Mouse (Mus musculus): Measurements from ENCODE around the gene Dst. TPM values are rescaled to one million over a fixed set of nuclear protein-coding genes. Genes with fewer than 3 reads are reported as not detected.

The Dst gene
- total and polyA plus RNA-seq, 3 experiments = 0.83 to 1.1 TPM; not detected in 1

DNA sequence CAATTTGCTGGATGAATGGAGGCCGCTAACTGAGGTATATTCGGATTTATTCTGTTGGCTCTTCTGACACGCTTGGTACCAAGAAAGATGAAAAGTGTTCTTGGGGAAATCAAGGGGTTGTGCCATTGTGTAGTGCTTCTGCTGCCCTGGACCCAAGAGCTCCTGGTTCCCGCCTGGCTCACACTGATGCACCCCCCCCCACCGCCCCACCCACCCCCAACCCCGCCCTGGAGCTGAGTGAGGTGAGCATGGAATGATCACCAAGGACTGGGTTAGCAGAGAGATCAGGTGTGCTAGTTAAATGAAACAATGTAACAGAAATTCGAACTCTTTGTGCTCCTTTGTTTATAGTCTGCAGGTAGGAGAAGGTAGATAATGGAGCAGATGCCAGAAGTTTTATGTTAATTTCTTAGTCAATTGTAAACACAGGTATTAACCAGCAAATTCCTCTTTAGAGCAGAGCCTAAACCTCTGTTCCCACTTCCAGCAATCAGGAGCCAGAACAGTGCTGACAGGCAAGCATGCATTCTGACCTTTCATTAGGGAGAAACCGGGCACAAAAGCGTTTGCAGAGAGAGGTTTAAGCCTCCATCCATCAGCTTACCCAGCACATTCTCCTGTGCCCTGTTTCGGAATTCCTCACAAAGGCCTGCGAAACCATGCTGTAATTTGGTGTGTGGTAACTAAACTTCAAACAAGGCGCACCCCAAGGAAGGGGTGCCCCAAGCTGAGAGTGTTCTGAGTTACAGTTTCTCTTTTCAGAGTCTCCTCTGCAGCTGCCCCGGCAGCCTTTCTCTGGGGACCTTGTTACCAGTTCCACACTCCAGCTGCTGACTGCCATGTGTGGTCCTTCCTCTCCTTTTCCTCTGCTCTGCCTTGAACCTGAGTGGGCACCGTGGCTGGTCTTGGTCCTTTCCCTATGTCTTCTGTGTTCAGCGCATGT lies 166.5 kb downstream of the Dst start:
- H3K9me3 ChIP-seq (replicated peaks) = no peaks in the 10 kb centered on the region
- no peaks in the 10 kb centered on the region; the same call in 1 of the 2 replicates for H3K27me3 ChIP-seq (ENCODE audit: insufficient read depth, low read length)
- DNase-seq (ENCODE audit: low spot score) = no peak
- no peak for TF ChIP-seq GATA1 (IDR thresholded peaks at IDR 0.05; ENCODE audit: borderline replicate concordance, low read length)
- TF ChIP-seq TAL1 (conservative IDR thresholded peaks at IDR 0.05; ENCODE audit: low read depth, low read length) = no peak
- TF ChIP-seq POLR2AphosphoS5 (IDR thresholded peaks at IDR 0.05; ENCODE audit: insufficient replicate concordance, low read depth, low read length) = no peak
- no peak overlapping the region for H3K4me3 ChIP-seq (ENCODE audit: low read depth, low read length)
- H3K4me1 ChIP-seq (ENCODE audit: insufficient read depth, low read depth, low read length) = no peaks in the 10 kb centered on the region
- no peak for ATAC-seq (ENCODE audit: extremely low read depth, insufficient number of reproducible peaks, low FRiP score, poor library complexity, severe bottlenecking)
- no peaks in the 10 kb centered on the region for H3K36me3 ChIP-seq (replicated peaks)

DNA sequence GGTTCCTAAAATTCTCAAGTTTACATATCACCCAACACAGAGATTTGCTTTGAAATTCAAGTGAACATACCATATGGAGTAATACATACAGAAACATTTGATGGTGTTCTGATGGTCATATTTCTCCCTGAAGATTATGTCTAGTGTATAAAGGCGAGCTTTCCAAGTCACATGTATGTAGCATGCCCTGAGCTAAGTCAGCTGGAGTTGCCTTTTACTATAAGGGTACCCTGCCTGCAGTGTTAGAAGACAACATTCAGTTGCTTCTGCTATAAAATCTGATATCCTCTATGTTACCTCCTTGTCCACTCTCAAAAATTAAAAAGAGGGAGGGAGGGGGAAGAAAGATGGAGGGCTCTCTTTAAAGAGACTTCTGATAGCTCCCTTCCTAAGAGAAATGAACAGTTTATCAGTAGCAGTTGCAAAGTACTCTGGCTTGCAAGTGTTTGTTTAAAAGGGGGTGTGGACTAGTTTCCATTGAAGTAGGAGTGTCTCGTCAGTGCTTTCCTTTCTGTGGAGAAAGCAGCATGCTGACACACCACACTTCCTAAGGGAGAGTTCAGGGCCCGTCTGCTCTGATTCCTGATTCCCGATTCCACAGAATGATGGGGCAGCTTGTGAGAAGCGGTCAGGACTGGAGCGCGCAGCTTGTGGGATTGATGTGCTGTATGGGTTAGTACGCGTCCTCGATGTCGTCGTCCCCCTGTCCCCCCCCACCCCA lies 168.8 kb downstream of the Dst start:
- Histone ChIP-seq H3K9me3 (replicated peaks) (no peaks in the 10 kb centered on the region), H3K4me3 (ENCODE audit: low read depth, low read length) (no peak overlapping the region), H3K4me1 (ENCODE audit: insufficient read depth, low read depth, low read length) (no peaks in the 10 kb centered on the region), H3K27me3 (ENCODE audit: insufficient read depth, low read length) (no peaks in the 10 kb centered on the region; the same call in 1 of the 2 replicates), H3K36me3 (replicated peaks) (no peaks in the 10 kb centered on the region)
- DNase-seq (ENCODE audit: low spot score) (no peak), ATAC-seq (ENCODE audit: extremely low read depth, insufficient number of reproducible peaks, low FRiP score, poor library complexity, severe bottlenecking) (no peak)
- TF ChIP-seq GATA1 (IDR thresholded peaks at IDR 0.05; ENCODE audit: borderline replicate concordance, low read length) (no peak), CTCF (IDR thresholded peaks at IDR 0.05; ENCODE audit: low read depth, low read length) (no peak), POLR2AphosphoS5 (IDR thresholded peaks at IDR 0.05; ENCODE audit: insufficient replicate concordance, low read depth, low read length) (no peak), TAL1 (conservative IDR thresholded peaks at IDR 0.05; ENCODE audit: low read depth, low read length) (no peak), GATA2 (IDR thresholded peaks at IDR 0.05; ENCODE audit: borderline replicate concordance, low read depth, low read length) (no peak)

DNA sequence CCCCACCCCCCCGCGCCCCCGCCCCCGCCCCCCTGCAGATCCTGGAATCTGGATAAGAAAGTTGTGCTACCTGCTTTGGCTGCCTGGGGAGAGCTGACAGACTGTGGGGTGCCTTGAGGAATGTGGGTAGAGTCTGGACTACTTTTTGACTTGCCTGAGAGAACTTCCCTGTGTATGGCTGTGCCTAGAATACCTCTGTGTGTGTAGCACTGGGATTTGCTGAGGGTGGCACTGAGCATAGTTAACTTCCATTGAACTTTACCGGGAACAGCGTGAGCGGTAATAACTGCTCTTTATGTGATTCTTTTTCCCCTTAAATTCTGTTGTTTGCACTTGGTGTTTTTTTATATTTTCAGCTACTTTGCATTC lies 169.4 kb downstream of the Dst start:
- no peaks in the 10 kb centered on the region for H3K4me1 ChIP-seq (ENCODE audit: insufficient read depth, low read depth, low read length)
- H3K4me3 ChIP-seq (ENCODE audit: low read depth, low read length) = no peak overlapping the region
- H3K36me3 ChIP-seq (replicated peaks) = no peaks in the 10 kb centered on the region
- TF ChIP-seq POLR2AphosphoS5 (IDR thresholded peaks at IDR 0.05; ENCODE audit: insufficient replicate concordance, low read depth, low read length) (no peak), GATA1 (IDR thresholded peaks at IDR 0.05; ENCODE audit: borderline replicate concordance, low read length) (no peak), TAL1 (conservative IDR thresholded peaks at IDR 0.05; ENCODE audit: low read depth, low read length) (no peak), GATA2 (IDR thresholded peaks at IDR 0.05; ENCODE audit: borderline replicate concordance, low read depth, low read length) (no peak), CTCF (IDR thresholded peaks at IDR 0.05; ENCODE audit: low read depth, low read length) (no peak)
- DNase-seq (ENCODE audit: low spot score) (no peak), ATAC-seq (ENCODE audit: extremely low read depth, insufficient number of reproducible peaks, low FRiP score, poor library complexity, severe bottlenecking) (no peak)
- H3K9me3 ChIP-seq (replicated peaks) = no peaks in the 10 kb centered on the region
- H3K27me3 ChIP-seq (ENCODE audit: insufficient read depth, low read length) = no peaks in the 10 kb centered on the region; the same call in 1 of the 2 replicates

DNA sequence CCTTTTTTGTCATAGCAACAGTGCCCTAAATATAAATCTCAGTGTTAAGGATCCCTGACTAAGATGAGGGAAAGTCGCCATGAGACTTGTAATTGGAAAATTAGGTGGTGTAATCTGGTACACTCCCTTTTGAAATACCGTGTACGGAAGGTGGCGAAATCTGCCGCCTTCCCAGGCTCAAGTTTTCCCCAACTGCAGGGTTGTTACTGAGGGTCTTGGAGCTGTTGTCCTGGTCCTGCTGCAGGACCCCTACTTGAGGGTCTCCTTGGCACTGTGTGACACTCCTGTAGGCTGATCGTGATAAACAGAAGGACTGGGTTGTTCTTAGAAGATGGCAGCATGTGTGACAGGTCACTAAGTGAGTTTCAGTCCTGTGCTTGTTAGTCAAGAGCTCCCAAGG lies 169.9 kb downstream of the Dst start:
- no peaks in the 10 kb centered on the region for H3K4me1 ChIP-seq (ENCODE audit: insufficient read depth, low read depth, low read length)
- no peaks in the 10 kb centered on the region; the same call in 1 of the 2 replicates for H3K27me3 ChIP-seq (ENCODE audit: insufficient read depth, low read length)
- no peak for ATAC-seq (ENCODE audit: extremely low read depth, insufficient number of reproducible peaks, low FRiP score, poor library complexity, severe bottlenecking)
- TF ChIP-seq POLR2AphosphoS5 (IDR thresholded peaks at IDR 0.05; ENCODE audit: insufficient replicate concordance, low read depth, low read length) = no peak
- no peak for TF ChIP-seq GATA1 (IDR thresholded peaks at IDR 0.05; ENCODE audit: borderline replicate concordance, low read length)
- TF ChIP-seq TAL1 (conservative IDR thresholded peaks at IDR 0.05; ENCODE audit: low read depth, low read length) = no peak
- TF ChIP-seq CTCF (IDR thresholded peaks at IDR 0.05; ENCODE audit: low read depth, low read length) = no peak
- TF ChIP-seq GATA2 (IDR thresholded peaks at IDR 0.05; ENCODE audit: borderline replicate concordance, low read depth, low read length) = no peak
- no peak overlapping the region for H3K4me3 ChIP-seq (ENCODE audit: low read depth, low read length)
- no peaks in the 10 kb centered on the region for H3K9me3 ChIP-seq (replicated peaks)
- no peaks in the 10 kb centered on the region for H3K36me3 ChIP-seq (replicated peaks)
- no peak for DNase-seq (ENCODE audit: low spot score)

DNA sequence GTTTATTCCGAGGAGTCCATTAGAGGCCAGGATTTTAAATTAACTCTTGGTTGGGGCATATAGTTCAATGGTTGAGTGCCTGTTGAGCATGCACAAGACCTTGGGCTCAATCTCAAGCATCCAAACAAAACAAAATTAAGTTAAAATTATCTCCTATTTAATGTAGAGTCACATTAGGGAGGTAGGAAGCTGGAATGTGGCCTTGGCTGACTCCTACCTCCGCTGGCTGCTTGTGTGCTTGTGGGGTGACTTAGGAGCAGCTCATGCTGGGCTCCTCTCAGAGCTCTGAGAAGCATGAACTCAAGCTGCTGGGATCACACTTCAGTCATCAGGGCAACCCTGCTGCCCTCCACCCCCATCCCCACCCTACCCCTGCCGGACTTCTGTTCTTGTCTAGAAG lies 181.0 kb downstream of the Dst start:
- DNase-seq (ENCODE audit: low spot score) = no peak
- Histone ChIP-seq H3K4me3 (ENCODE audit: low read depth, low read length) (no peak overlapping the region), H3K27me3 (ENCODE audit: insufficient read depth, low read length) (no peaks in the 10 kb centered on the region), H3K36me3 (replicated peaks) (no peaks in the 10 kb centered on the region), H3K4me1 (ENCODE audit: insufficient read depth, low read depth, low read length) (no peaks in the 10 kb centered on the region), H3K9me3 (replicated peaks) (peaks cover 4% of the 10 kb centered on the region)
- TF ChIP-seq TAL1 (conservative IDR thresholded peaks at IDR 0.05; ENCODE audit: low read depth, low read length) (no peak), GATA1 (IDR thresholded peaks at IDR 0.05; ENCODE audit: borderline replicate concordance, low read length) (no peak), POLR2AphosphoS5 (IDR thresholded peaks at IDR 0.05; ENCODE audit: insufficient replicate concordance, low read depth, low read length) (no peak), GATA2 (IDR thresholded peaks at IDR 0.05; ENCODE audit: borderline replicate concordance, low read depth, low read length) (no peak), CTCF (IDR thresholded peaks at IDR 0.05; ENCODE audit: low read depth, low read length) (no peak)
- no peak for ATAC-seq (ENCODE audit: extremely low read depth, insufficient number of reproducible peaks, low FRiP score, poor library complexity, severe bottlenecking)

DNA sequence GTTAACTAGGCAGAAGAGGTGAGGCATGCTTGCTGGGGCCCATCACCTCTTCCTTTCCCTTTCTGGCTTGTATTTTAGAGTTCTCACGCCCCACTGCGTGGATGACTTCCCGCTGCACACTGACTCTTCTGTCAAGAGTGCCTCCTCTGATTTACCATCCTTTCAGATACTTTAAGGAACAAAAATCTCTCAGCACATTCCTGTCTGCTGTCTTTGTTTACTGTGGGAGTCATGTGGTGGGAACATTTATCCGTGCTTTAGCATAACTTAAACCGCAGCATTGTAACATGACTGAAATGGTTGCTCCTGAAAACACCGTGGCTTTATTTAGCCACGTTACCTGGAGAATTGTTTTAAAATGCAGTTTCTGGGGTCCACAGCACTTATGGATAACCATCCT lies 182.7 kb downstream of the Dst start:
- Histone ChIP-seq H3K27me3 (ENCODE audit: insufficient read depth, low read length) (no peaks in the 10 kb centered on the region), H3K9me3 (replicated peaks) (peaks cover 4% of the 10 kb centered on the region), H3K4me1 (ENCODE audit: insufficient read depth, low read depth, low read length) (no peaks in the 10 kb centered on the region), H3K36me3 (replicated peaks) (no peaks in the 10 kb centered on the region), H3K4me3 (ENCODE audit: low read depth, low read length) (no peak overlapping the region)
- TF ChIP-seq TAL1 (conservative IDR thresholded peaks at IDR 0.05; ENCODE audit: low read depth, low read length) = no peak
- no peak for TF ChIP-seq GATA1 (IDR thresholded peaks at IDR 0.05; ENCODE audit: borderline replicate concordance, low read length)
- no peak for TF ChIP-seq CTCF (IDR thresholded peaks at IDR 0.05; ENCODE audit: low read depth, low read length)
- TF ChIP-seq GATA2 (IDR thresholded peaks at IDR 0.05; ENCODE audit: borderline replicate concordance, low read depth, low read length) = no peak
- DNase-seq (ENCODE audit: low spot score) (no peak), ATAC-seq (ENCODE audit: extremely low read depth, insufficient number of reproducible peaks, low FRiP score, poor library complexity, severe bottlenecking) (no peak)
